Mouse (Mus musculus) embryonic fibroblast, embryonic 13.5 days (primary cell): ENCODE results near the gene Hcrtr2. TPM values are rescaled to one million over a fixed set of nuclear protein-coding genes. Genes with fewer than 3 reads are reported as not detected.

Experiments used
- H3K27ac ChIP-seq: 2 replicates; pipeline ENCODE4 v1.5.1; 2012; ENCODE audit warnings: low read length, control low read depth, inconsistent platforms; ENCODE audit not compliant: insufficient read depth
- H3K4me1 ChIP-seq: 2 replicates; pipeline ENCODE4 v1.6.1; 2011; ENCODE audit warnings: low read length; ENCODE audit not compliant: control insufficient read depth, insufficient read depth
- H3K4me3 ChIP-seq: 2 replicates; pipeline ENCODE4 v1.5.1; 2011; ENCODE audit warnings: mild to moderate bottlenecking, control low read depth, low read length; ENCODE audit not compliant: insufficient read depth
- CTCF ChIP-seq: IDR thresholded peaks from 2 replicates; pipeline ENCODE4 v1.5.1; 2011; ENCODE audit warnings: mild to moderate bottlenecking, control low read depth, low read length, moderate library complexity, borderline replicate concordance; ENCODE audit not compliant: insufficient read depth
- POLR2A ChIP-seq: IDR thresholded peaks from 2 replicates; pipeline ENCODE4 v1.6.1; 2011; ENCODE audit warnings: low read depth, mild to moderate bottlenecking, control low read depth, low read length, moderate library complexity
- polyA plus RNA-seq: library from polyadenylated mRNA; stranded (reverse); fragments of >200 nt; gene quantifications from 2 replicates; pipeline ENCODE4 v1.2.4, GENCODE M21; 2011; ENCODE audit warnings: low read depth; ENCODE audit not compliant: missing spikeins, insufficient read length

The Hcrtr2 gene
- polyA plus RNA-seq, 1 experiment: 0.26 TPM

DNA sequence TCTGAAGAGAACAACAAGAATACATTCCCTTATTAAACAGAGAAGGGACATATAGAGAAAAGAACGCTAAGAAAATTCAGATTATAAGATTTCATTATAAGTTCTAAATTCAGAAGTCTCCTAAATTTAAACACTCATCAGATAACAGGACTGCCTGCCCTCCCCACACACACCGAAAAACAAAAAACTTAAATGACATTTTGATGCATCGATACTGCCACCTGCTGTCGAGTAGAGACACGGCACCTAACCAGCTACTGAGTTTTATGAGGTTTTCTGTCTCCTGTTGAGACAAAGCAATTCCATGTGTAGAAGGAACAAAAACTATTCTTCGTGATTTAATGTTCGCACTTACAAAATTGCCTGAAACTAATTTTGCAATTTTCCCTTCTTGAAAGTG lies 87.0 kb downstream of the Hcrtr2 start:
- no peaks in the 10 kb centered on the region for H3K4me1 ChIP-seq
- H3K4me3 ChIP-seq: no peak overlapping the region
- H3K27ac ChIP-seq: no peak overlapping the region
- TF ChIP-seq CTCF: peak; percentile 20; the same call in 1 of the 2 replicates
- TF ChIP-seq POLR2A: no peak

DNA sequence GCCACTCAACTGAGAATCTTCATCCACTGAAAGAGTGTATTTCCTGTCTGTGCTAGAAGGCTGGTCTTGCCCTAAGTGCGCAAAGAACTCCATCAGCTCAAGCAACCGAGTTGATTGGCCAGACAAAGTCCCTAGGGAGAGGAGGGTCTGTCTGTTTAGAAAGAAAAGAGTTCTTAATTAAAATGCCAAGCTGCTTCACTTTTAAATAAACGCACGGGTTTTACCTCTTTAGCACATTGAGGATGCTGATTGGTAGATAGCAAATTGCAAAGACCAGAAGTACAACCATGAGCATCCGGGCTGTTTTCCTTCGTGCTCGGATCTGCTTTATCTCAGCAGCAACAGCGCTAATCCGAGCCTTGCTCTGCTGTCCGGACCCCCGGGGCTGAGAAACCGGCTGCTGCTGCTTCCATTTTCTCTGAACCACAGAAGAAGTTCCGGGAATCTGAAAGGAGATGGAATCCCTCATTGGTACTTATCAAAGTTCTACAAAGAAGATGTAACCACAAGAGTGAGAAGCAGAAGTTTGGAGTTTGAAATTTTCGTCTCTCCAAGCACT lies 87.6 kb downstream of the Hcrtr2 start:
- Histone ChIP-seq H3K27ac (no peak overlapping the region), H3K4me3 (peak overlapping the region; percentile 47), H3K4me1 (no peaks in the 10 kb centered on the region)
- TF ChIP-seq POLR2A (no peak), CTCF (no peak)

DNA sequence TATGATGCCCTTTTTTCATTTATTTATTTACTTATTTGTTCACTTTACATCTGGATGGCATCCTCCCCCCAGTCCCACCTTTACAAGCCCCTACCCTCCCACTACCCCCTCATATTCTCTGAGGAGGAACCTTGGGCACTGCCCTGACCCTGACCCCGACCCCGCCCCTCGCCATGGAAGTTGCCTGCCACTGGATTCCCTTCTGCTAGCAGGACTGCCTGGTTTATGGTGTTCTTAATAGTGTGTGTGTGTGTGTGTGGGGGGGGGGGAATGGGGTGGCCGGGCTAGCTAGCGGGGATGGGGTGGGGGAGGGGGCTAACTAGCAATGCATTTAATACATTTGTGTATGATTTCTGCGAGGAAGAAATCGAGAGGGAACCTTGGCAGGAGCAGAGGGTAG lies 88.8 kb downstream of the Hcrtr2 start:
- Histone ChIP-seq H3K4me3 (no peak overlapping the region), H3K27ac (no peak overlapping the region), H3K4me1 (no peaks in the 10 kb centered on the region)
- no peak for TF ChIP-seq POLR2A
- TF ChIP-seq CTCF: no peak

DNA sequence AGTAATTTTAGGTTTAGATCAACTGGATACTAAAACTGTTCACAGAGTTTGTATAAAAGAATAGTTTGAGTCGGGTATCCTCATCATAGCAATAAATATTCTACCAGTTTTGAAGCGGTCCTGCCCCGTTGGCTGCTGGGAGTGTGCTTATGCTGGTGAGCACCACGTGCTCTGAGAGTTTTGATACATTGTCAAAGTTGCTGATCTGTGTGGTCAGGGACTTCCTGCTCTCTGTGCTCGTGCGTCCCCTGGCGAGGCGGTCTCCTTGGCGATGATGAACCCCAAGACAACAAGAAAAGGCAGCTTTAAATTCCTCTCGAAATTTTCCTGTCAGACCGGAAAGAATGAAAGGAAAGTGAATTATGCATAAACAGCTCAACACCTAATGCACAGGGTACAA lies 93.3 kb downstream of the Hcrtr2 start:
- no peak for TF ChIP-seq POLR2A
- no peak for TF ChIP-seq CTCF
- Histone ChIP-seq H3K27ac (no peak overlapping the region), H3K4me1 (no peaks in the 10 kb centered on the region), H3K4me3 (no peak overlapping the region)

DNA sequence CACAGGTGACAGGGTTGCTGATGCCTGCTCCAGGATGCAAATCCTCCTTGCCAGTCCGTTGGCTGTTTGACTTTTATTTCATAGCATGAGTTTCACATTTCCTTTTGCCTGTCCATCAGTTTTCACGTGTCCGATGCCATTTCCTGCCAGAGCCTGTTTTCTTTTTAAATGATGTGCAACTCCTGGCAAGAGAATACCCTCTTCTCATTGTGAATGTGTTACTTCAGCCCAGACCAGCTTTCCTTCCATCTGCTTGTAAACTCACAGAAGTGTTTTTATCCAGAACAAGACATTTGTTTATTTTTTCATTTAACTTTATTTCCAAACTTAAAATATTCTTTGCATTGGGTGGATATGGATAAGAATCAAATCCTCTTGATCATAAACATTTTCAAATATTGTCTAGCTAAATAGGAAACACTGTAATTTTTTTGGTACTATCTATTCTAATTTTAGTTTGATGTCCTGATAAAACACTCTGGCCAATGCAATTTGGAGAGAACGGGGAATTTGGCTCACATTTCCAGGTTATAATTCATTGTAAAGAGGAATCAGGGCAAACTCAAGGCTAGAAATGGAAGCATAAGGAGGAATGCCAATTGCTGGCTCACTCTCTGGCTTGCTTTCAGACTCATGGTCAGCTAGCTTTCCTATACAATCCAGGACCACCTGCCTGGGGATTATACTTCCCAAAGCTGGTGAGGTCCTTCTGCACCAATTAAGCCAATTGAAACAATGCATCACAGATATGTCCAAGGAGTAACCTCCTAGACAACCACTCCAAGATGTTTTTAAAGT lies 106.3 kb downstream of the Hcrtr2 start:
- Histone ChIP-seq H3K27ac (no peak overlapping the region), H3K4me1 (no peaks in the 10 kb centered on the region), H3K4me3 (no peak overlapping the region)
- TF ChIP-seq POLR2A (no peak), CTCF (no peak)

DNA sequence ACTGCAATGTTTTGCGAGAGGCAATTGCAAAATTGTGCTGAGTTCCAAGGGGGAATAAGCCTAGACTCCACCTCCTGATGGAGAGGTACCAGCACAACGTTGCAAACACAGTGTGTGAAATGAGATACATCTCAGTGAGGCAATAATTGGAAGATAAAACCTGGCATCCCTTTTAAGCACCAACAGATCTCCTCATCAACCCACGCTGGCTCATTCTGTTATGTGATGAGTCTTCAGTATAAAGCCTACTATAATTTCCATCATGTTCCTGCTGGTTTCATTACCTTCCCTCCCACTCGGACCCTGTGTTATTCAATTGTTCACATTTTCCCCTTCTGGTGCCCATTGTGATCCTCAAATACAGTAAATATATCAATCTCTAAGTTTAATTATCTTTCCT lies 109.0 kb downstream of the Hcrtr2 start:
- H3K4me1 ChIP-seq: no peaks in the 10 kb centered on the region
- no peak overlapping the region for H3K27ac ChIP-seq
- TF ChIP-seq POLR2A: no peak
- no peak for TF ChIP-seq CTCF
- no peak overlapping the region for H3K4me3 ChIP-seq

DNA sequence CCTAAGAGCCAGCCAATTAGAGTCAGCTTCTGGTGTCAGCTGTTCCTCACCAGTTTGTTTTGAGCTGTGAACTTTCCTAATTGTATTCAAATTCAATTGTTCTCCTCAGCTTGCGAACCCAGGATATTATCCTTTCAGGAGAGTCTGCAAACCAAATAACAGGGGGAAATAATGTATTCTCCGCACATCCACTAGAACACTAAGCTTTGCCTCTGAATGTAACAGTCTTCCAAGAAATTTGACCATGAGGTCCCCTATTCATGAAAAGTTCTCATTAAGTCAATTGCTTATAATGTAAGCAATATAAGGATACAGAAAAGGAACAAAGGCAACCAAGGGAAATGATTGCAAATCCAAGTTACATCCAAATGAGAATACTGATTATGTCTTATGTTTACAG lies 110.1 kb downstream of the Hcrtr2 start, which contains the start of gene Gfral:
Gfral (minus strand) TSS at position 101 of the 400 bp plus-strand sequence.
- no peak within 1 kb of the TSS for H3K4me3 ChIP-seq
- no peak for TF ChIP-seq POLR2A
- no peak for TF ChIP-seq CTCF
- no peak within 1 kb of the TSS for H3K27ac ChIP-seq

DNA sequence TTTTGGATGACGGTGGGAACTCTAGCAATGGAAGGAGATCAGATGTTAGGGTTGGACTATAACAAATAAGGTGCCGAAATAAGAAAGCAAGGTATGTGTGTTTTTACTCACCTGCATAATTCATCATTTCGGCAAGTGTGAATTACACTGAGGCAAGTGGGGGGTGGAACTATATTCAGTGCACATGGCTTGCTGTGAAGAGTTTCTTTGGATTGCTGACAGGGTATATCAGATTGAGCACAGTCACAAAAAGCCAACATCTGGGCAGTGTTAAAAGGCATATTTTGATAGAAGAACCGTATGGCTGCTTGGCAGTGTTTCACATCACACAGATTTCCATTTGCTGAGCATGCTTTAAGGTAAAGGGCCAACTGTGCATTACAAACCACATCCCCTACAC lies 126.7 kb downstream of the Hcrtr2 start:
- H3K4me3 ChIP-seq: no peak overlapping the region
- TF ChIP-seq POLR2A (no peak), CTCF (no peak)
- H3K27ac ChIP-seq: no peak overlapping the region
- H3K4me1 ChIP-seq: no peaks in the 10 kb centered on the region

More for the DNA sequence above, 110.1 kb downstream of the Hcrtr2 start, which contains the start of gene Gfral:
- H3K4me1 ChIP-seq: no peaks in the 10 kb centered on the region

DNA sequence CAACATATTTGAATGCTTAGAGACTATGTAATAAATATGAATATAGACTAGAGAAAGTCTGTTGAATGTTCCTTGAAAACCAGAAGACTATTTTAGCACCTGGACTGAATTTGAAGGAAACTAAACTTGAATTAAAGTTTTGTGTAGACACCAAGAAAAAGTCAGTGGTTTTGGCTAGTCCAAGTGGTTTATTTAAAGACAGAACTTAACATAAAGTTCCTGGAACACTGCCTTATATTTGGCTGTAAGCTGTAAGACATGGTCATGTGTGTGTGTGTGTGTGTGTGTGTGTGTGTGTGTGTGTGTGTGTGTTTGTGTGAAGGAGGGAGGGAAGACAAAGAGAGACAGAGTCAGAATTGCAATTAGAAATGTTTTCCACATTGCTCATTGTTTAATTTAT lies 144.4 kb downstream of the Hcrtr2 start:
- Histone ChIP-seq H3K4me3 (no peak overlapping the region), H3K4me1 (no peaks in the 10 kb centered on the region), H3K27ac (no peak overlapping the region)
- TF ChIP-seq CTCF (no peak), POLR2A (no peak)

Other genes starting within 250 kb of the Hcrtr2 start
- gene Gfral, start 110.2 kb downstream of the Hcrtr2 start, polyA plus RNA-seq: not detected in 2 replicates
- not detected in 2 replicates for gene Fam83b, start 243.3 kb upstream of the Hcrtr2 start, polyA plus RNA-seq